Mouse (Mus musculus) lung, postnatal 25 days (tissue): ENCODE data around the gene Armc6.

ENCODE experiments used
- DNase-seq: peaks from one replicate; pipeline ENCODE4 v3.0.0; 2022; ENCODE audit warnings: low spot score

The Armc6 gene

GRCm38 (mm10) chr8:70194191-70194590, 40.1 kb downstream of the Armc6 start:
- DNase-seq, result no peak

GRCm38 (mm10) chr8:70193238-70193637, 41.0 kb downstream of the Armc6 start:
- DNase-seq, result no peak

GRCm38 (mm10) chr8:70188707-70189106, 45.6 kb downstream of the Armc6 start:
- DNase-seq, result no peak

GRCm38 (mm10) chr8:70183194-70183593, 51.1 kb downstream of the Armc6 start:
- DNase-seq, result no peak

GRCm38 (mm10) chr8:70181903-70182252, 52.4 kb downstream of the Armc6 start:
- no peak for DNase-seq

- DNase-seq, result no peak
Observed at GRCm38 (mm10) chr8:70181212-70181902, 52.9 kb downstream of the Armc6 start.

- no peak for DNase-seq
Observed at GRCm38 (mm10) chr8:70179082-70179481, 55.2 kb downstream of the Armc6 start.

GRCm38 (mm10) chr8:70178231-70178630, 56.0 kb downstream of the Armc6 start:
- DNase-seq, result no peak

GRCm38 (mm10) chr8:70174079-70174478, 60.2 kb downstream of the Armc6 start:
- no peak for DNase-seq

- no peak for DNase-seq
Observed at GRCm38 (mm10) chr8:70173320-70173719, 60.9 kb downstream of the Armc6 start.

GRCm38 (mm10) chr8:70172043-70172681, 62.1 kb downstream of the Armc6 start, which contains the start of gene Tmem161a:
Gene Tmem161a (plus strand): TSS chr8:70172356.
- DNase-seq, result peak; percentile 95

- DNase-seq, result no peak
Observed at GRCm38 (mm10) chr8:70171240-70171639, 63.0 kb downstream of the Armc6 start.

- DNase-seq, result no peak
Observed at GRCm38 (mm10) chr8:70170748-70171147, 63.5 kb downstream of the Armc6 start.
